Mouse (Mus musculus) C2C12 (cell line): Measurements from ENCODE around the gene Cyp17a1. TPM values are rescaled to one million over a fixed set of nuclear protein-coding genes. Genes with fewer than 3 reads are reported as not detected.

Source experiments
- H3K27me3 ChIP-seq: one replicate; pipeline ENCODE4 v1.6.1; 2011; ENCODE audit not compliant: control insufficient read depth, insufficient read depth, insufficient read length
- H3K36me3 ChIP-seq: one replicate; pipeline ENCODE4 v1.6.1; 2011; ENCODE audit not compliant: control insufficient read depth, insufficient read depth
- H3K4me3 ChIP-seq: one replicate; pipeline ENCODE4 v1.5.1; 2011; ENCODE audit warnings: mild to moderate bottlenecking, control low read depth; ENCODE audit not compliant: poor library complexity, insufficient read depth, severe bottlenecking
- H3K79me2 ChIP-seq: one replicate; pipeline ENCODE4 v1.6.1; 2011; ENCODE audit not compliant: control insufficient read depth, insufficient read depth
- H3K79me3 ChIP-seq: one replicate; pipeline ENCODE4 v1.6.1; 2011; ENCODE audit warnings: low read depth, control low read depth
- H3ac ChIP-seq: one replicate; pipeline ENCODE3; 2011; ENCODE audit warnings: low read depth; ENCODE audit not compliant: control insufficient read depth, insufficient read length
- CEBPB ChIP-seq: IDR thresholded peaks from one replicate; pipeline ENCODE4 v1.6.1; 2011; ENCODE audit warnings: low read depth, mild to moderate bottlenecking, control low read depth, moderate library complexity
- CTCF ChIP-seq: IDR thresholded peaks from one replicate; pipeline ENCODE4 v1.5.1; 2011; ENCODE audit not compliant: control insufficient read depth, insufficient read depth, insufficient read length
- FOSL1 ChIP-seq: IDR thresholded peaks from one replicate; pipeline ENCODE4 v1.8.0; 2011; ENCODE audit warnings: mild to moderate bottlenecking, low read length; ENCODE audit not compliant: poor library complexity, insufficient read depth, severe bottlenecking
- MAX ChIP-seq: IDR thresholded peaks from one replicate; pipeline ENCODE4 v1.6.1; 2011; ENCODE audit warnings: mild to moderate bottlenecking, control low read depth
- MYOD1 ChIP-seq: IDR thresholded peaks from one replicate; pipeline ENCODE4 v1.6.1; 2011; ENCODE audit warnings: low read depth; ENCODE audit not compliant: control insufficient read depth, insufficient read length
- MYOG ChIP-seq: IDR thresholded peaks from one replicate; pipeline ENCODE4 v1.6.1; 2011; ENCODE audit not compliant: control insufficient read depth, insufficient read length; ENCODE audit errors: extremely low read depth
- USF1 ChIP-seq: IDR thresholded peaks from one replicate; pipeline ENCODE4 v1.6.1; 2011; ENCODE audit warnings: low read depth, mild to moderate bottlenecking, control low read depth, moderate library complexity
- polyA plus RNA-seq: library from polyadenylated mRNA; unstranded; fragments of >200 nt; fragmentation: generic; extraction: Trizol; gene quantifications from one replicate; pipeline ENCODE4 v1.2.1, GENCODE M21; 2012; ENCODE audit warnings: missing spikeins

The Cyp17a1 gene
- polyA plus RNA-seq, 1 experiment: not detected

DNA sequence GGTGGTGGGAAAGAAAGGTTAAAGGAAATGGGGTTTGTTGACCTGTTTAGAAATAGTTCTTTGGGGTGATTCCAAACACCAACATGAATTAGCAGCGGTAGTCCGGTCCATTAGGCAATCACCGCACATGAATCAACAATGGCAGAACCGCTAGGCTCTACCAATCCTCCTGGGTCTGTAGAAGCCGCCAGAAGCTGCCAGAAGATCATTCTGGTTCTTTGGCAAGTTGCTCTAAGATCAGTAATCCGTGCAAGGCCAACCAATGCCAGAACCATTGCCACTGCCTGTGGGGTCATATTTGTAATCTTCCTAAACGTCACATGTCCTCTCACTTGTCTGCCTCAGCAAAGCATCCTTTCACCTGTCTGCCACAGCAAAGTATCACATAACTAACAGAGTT is 24.0 kb upstream of the Cyp17a1 start:
- Histone ChIP-seq H3K36me3 (no peaks in the 10 kb centered on the region), H3K79me2 (no peaks in the 10 kb centered on the region), H3K27me3 (no peaks in the 10 kb centered on the region), H3K79me3 (no peaks in the 10 kb centered on the region), H3ac (no peak overlapping the region), H3K4me3 (no peak overlapping the region)
- no peak for TF ChIP-seq CEBPB
- TF ChIP-seq MYOD1: no peak
- TF ChIP-seq CTCF: no peak
- TF ChIP-seq MAX: no peak
- TF ChIP-seq FOSL1: no peak
- TF ChIP-seq MYOG: no peak

DNA sequence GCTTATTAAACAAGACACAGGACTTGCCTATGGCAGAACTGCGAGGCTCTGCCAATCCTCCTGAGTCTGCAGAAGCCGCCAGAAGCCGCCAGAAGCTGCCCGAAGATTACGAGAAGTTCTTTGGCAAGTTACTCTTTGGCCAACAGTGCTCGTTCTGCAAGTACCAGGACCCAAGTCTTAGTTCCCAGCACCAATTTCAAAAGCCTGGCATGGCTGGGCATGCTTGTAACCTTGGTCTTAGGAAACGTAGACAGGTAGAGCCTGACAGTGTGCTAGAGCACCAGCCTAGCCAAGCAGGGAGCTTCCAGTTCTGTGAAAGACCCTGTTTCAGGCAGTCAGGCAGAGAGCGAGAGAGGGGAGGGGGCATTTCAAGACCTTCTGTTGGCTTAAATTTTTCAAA is 23.5 kb upstream of the Cyp17a1 start:
- no peak overlapping the region for H3ac ChIP-seq
- H3K79me2 ChIP-seq: no peaks in the 10 kb centered on the region
- H3K4me3 ChIP-seq: no peak overlapping the region
- no peaks in the 10 kb centered on the region for H3K79me3 ChIP-seq
- no peaks in the 10 kb centered on the region for H3K36me3 ChIP-seq
- TF ChIP-seq CEBPB (no peak), CTCF (no peak), MYOG (no peak), USF1 (no peak), MAX (no peak), FOSL1 (no peak), MYOD1 (no peak)
- H3K27me3 ChIP-seq: no peaks in the 10 kb centered on the region

DNA sequence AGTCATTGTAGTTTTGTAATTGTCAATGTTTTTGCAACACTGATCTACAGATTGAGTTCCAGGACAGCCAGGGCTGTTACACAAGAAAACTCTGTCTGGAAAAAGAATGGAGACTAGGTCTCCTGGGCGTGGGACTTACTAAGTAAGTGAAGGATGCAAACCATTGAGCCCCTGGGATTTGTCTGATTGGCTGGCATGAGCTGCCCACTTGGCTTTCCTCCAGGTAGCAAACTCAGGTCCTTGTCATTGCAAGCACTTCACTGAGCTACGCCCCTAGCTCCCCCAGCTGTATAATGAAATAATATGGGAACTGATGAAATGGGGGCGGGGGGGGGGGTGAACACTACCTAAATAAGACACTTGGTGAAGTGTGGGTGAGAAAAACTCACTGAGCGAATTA is 20.2 kb upstream of the Cyp17a1 start:
- H3K4me3 ChIP-seq: no peak overlapping the region

DNA sequence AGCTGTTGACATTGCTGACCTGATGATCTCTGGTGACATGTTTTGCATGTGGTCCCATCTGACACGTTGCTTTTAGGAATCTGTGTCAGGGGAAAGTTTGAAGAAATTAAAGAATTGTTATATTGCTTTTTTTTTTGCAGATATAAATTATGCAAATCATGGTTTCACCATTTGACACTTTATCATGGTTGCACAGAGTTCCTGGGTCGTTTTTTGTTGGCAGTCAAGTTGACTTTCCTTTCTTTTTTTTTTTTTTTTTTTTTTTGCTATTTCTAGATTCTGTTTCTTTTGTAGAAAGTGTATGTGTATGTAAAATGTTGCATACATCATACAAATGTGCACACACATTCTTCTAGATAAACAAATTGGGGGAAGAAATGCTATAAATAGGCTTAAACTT is 18.1 kb upstream of the Cyp17a1 start:
- no peak for TF ChIP-seq MYOG
- no peak for TF ChIP-seq MAX
- TF ChIP-seq CEBPB: no peak
- no peak for TF ChIP-seq CTCF
- TF ChIP-seq MYOD1: no peak
- no peak for TF ChIP-seq USF1
- no peak for TF ChIP-seq FOSL1
- H3ac ChIP-seq: no peak overlapping the region
- no peaks in the 10 kb centered on the region for H3K79me2 ChIP-seq
- H3K4me3 ChIP-seq: no peak overlapping the region
- no peaks in the 10 kb centered on the region for H3K36me3 ChIP-seq
- no peaks in the 10 kb centered on the region for H3K79me3 ChIP-seq
- H3K27me3 ChIP-seq: no peaks in the 10 kb centered on the region

More for the DNA sequence above, 20.2 kb upstream of the Cyp17a1 start:
- Histone ChIP-seq H3K79me3 (no peaks in the 10 kb centered on the region), H3K27me3 (no peaks in the 10 kb centered on the region), H3ac (no peak overlapping the region), H3K36me3 (no peaks in the 10 kb centered on the region), H3K79me2 (no peaks in the 10 kb centered on the region)
- TF ChIP-seq FOSL1: no peak

DNA sequence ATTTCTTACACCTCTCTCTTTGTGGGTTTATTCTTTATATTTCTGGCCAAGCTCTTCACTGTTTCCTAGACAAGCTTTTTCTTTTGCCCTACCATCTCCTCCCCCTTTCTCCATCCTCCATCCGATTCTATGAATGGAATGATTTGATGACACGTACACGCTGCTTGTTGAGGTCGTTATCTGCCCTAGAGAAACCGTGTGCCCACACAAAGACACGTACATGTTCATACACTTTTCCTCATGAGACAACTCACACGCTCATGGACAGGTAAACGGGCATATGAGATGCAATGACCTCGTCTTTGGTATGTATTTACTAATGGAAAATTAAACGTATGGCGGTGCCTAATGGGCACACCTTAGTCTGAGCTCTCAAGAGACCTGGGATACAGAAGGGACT is 17.4 kb upstream of the Cyp17a1 start:
- H3K36me3 ChIP-seq: no peaks in the 10 kb centered on the region
- no peak for TF ChIP-seq MAX
- no peak for TF ChIP-seq MYOD1
- no peak for TF ChIP-seq USF1
- no peak for TF ChIP-seq CEBPB
- no peak for TF ChIP-seq CTCF
- no peak for TF ChIP-seq FOSL1
- TF ChIP-seq MYOG: no peak
- no peaks in the 10 kb centered on the region for H3K79me2 ChIP-seq
- H3K4me3 ChIP-seq: peak overlapping the region; percentile 59
- H3K27me3 ChIP-seq: no peaks in the 10 kb centered on the region
- peak overlapping the region; percentile 25 for H3ac ChIP-seq
- H3K79me3 ChIP-seq: no peaks in the 10 kb centered on the region

DNA sequence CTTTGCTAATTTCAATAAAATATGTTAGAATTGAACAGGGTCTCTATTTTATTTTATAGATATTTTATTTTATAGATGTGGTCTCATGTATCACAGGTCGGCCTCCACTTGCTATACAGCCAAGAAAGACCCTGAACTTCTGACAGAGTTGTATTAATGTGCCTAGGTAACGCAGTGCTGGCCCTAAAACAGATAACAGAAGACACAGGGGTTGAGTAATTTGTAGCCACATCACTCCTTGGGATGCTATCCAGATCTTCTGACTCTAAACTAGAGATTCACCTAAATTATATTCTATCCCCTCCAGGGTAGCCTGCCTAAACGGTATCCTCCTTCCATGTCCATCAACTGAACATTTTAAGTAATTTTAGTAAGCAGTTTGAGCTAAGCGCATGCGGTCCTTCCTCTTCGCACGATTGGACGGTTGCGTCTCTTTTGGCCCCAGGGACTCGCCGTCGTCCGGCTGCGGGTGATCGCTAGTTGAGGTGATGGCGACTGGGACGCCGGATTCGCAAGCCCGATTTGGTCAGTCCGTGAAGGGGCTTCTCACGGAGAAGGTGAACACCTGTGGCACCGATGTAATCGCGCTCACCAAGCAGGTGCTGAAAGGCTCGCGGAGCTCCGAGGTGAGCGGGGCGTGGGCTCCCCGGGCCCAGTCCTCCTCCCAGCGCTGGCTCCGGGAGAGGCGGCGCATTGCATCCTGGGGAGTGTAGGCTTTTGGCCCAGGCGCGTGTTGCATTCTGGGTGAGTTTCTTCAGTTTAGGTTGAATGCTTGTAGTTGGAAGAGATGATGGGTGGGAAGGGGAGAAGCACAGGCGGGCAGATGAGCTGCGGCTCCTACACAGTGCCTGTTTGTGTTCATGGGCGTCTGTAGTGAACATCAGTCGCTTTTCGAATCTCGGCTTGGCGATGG is 16.7 kb upstream of the Cyp17a1 start, which contains the start of gene Borcs7:
Gene Borcs7, plus strand, starts transcription at position 447 of the 913 bp plus-strand sequence.
- H3K79me3 ChIP-seq: no peaks in the 10 kb centered on the region
- H3K4me3 ChIP-seq: peak within 1 kb of the TSS; percentile 59
- peak within 1 kb of the TSS; percentile 63 for H3ac ChIP-seq
- no peaks in the 10 kb centered on the region for H3K79me2 ChIP-seq
- H3K27me3 ChIP-seq: no peaks in the 10 kb centered on the region
- peak; percentile 82 for TF ChIP-seq MAX
- no peak for TF ChIP-seq FOSL1
- no peak for TF ChIP-seq USF1
- TF ChIP-seq CEBPB: no peak
- no peak for TF ChIP-seq MYOG
- H3K36me3 ChIP-seq: no peaks in the 10 kb centered on the region
